Mouse (Mus musculus): ENCODE measurements around the gene Slc38a6. TPM values are rescaled to one million over a fixed set of nuclear protein-coding genes. Genes with fewer than 3 reads are reported as not detected.

Slc38a6 gene
- polyA plus RNA-seq, 1 experiment from 2014 or later = 11.1 TPM

- no peak overlapping the region for H3K27ac ChIP-seq (ENCODE audit: low read length)
- H3K4me3 ChIP-seq (ENCODE audit: low read depth, low read length) = no peak overlapping the region
- H3K9ac ChIP-seq (ENCODE audit: low read depth, low read length) = no peak overlapping the region
- no peak for ATAC-seq
- H3K36me3 ChIP-seq (ENCODE audit: control insufficient read depth, insufficient read depth, low read length) = no peaks in the 10 kb centered on the region
- no peaks in the 10 kb centered on the region for H3K9me3 ChIP-seq (replicated peaks; ENCODE audit: control insufficient read depth, low read length, poor library complexity, severe bottlenecking)
- H3K27me3 ChIP-seq (ENCODE audit: control insufficient read depth, insufficient read depth, low read depth, low read length) = no peaks in the 10 kb centered on the region
- WGBS = 83% methylated on average over 3 of the region's 3 CpGs
- no peak overlapping the region for H3K4me2 ChIP-seq (ENCODE audit: low read length)
- no peaks in the 10 kb centered on the region for H3K4me1 ChIP-seq (ENCODE audit: control insufficient read depth, insufficient read depth, low read length)
Measured at GRCm38 (mm10) chr12:73401520-73402130, 115.0 kb downstream of the Slc38a6 start.

GRCm38 (mm10) chr12:73402137-73402712 lies 115.6 kb downstream of the Slc38a6 start:
- Histone ChIP-seq H3K4me2 (ENCODE audit: low read length) (no peak overlapping the region), H3K27me3 (ENCODE audit: control insufficient read depth, insufficient read depth, low read depth, low read length) (no peaks in the 10 kb centered on the region), H3K4me1 (ENCODE audit: control insufficient read depth, insufficient read depth, low read length) (no peaks in the 10 kb centered on the region), H3K27ac (ENCODE audit: low read length) (no peak overlapping the region), H3K9me3 (replicated peaks; ENCODE audit: control insufficient read depth, low read length, poor library complexity, severe bottlenecking) (no peaks in the 10 kb centered on the region), H3K36me3 (ENCODE audit: control insufficient read depth, insufficient read depth, low read length) (no peaks in the 10 kb centered on the region), H3K4me3 (ENCODE audit: low read depth, low read length) (no peak overlapping the region), H3K9ac (ENCODE audit: low read depth, low read length) (no peak overlapping the region)
- 81% methylated on average over 5 of the region's 5 CpGs for WGBS
- ATAC-seq = no peak

GRCm38 (mm10) chr12:73402851-73403665 lies 116.5 kb downstream of the Slc38a6 start:
- Histone ChIP-seq H3K4me2 (ENCODE audit: low read length) (no peak overlapping the region), H3K4me1 (ENCODE audit: control insufficient read depth, insufficient read depth, low read length) (no peaks in the 10 kb centered on the region), H3K4me3 (ENCODE audit: low read depth, low read length) (no peak overlapping the region), H3K27ac (ENCODE audit: low read length) (no peak overlapping the region), H3K36me3 (ENCODE audit: control insufficient read depth, insufficient read depth, low read length) (no peaks in the 10 kb centered on the region), H3K9me3 (replicated peaks; ENCODE audit: control insufficient read depth, low read length, poor library complexity, severe bottlenecking) (no peaks in the 10 kb centered on the region), H3K27me3 (ENCODE audit: control insufficient read depth, insufficient read depth, low read depth, low read length) (no peaks in the 10 kb centered on the region), H3K9ac (ENCODE audit: low read depth, low read length) (no peak overlapping the region)
- no peak for ATAC-seq
- 92% methylated on average over 11 of the region's 11 CpGs for WGBS

Other genes with a start within 250 kb of the Slc38a6 start
- gene Six1, start 232.9 kb upstream of the Slc38a6 start, polyA plus RNA-seq (2015; fragmentation: Nextera tagmentation; extraction: Ambion mirVana) = 0.41 and 0.62 TPM in 2 replicates
- 0.18 and 0.29 TPM in 2 replicates for gene Six4, start 173.3 kb upstream of the Slc38a6 start, polyA plus RNA-seq (2015; fragmentation: Nextera tagmentation; extraction: Ambion mirVana)
- gene Mnat1, start 163.1 kb upstream of the Slc38a6 start, polyA plus RNA-seq (2015; fragmentation: Nextera tagmentation; extraction: Ambion mirVana) = 15.9 and 18.4 TPM in 2 replicates
- 16.6 and 17.9 TPM in 2 replicates for gene Trmt5, start 69 bp upstream of the Slc38a6 start, polyA plus RNA-seq (2015; fragmentation: Nextera tagmentation; extraction: Ambion mirVana)

Data from midbrain, embryonic 16.5 days (tissue).